Mouse (Mus musculus): ENCODE results near the gene Cntrob. TPM values are rescaled to one million over a fixed set of nuclear protein-coding genes. Genes with fewer than 3 reads are reported as not detected.

The Cntrob gene
- total RNA-seq, 1 experiment from 2014 or later, result 13.3 TPM

Other genes with a start within 250 kb of the Cntrob start
- 143 and 163 TPM in 2 replicates for gene Vamp2, start 235.3 kb downstream of the Cntrob start, total RNA-seq (2021)
- 66.5 and 84.7 TPM in 2 replicates for gene Per1, start 228.6 kb downstream of the Cntrob start, total RNA-seq (2021)
- gene Hes7, start 203.4 kb downstream of the Cntrob start, total RNA-seq (2021), result not detected in 2 replicates
- gene 9130213A22Rik, start 201.2 kb downstream of the Cntrob start, total RNA-seq (2021), result 1.2 and 1.6 TPM in 2 replicates
- gene Aloxe3, start 197.9 kb downstream of the Cntrob start, total RNA-seq (2021), result 0.64 and 2.8 TPM in 2 replicates
- gene Alox12b, start 166.8 kb downstream of the Cntrob start, total RNA-seq (2021), result not detected in 2 replicates
- not detected in 2 replicates for gene Alox8, start 125.9 kb downstream of the Cntrob start, total RNA-seq (2021)
- gene Gucy2e, start 86.7 kb downstream of the Cntrob start, total RNA-seq (2021), result not detected in 2 replicates
- gene Trappc1, start 205 bp upstream of the Cntrob start, total RNA-seq (2021), result 80.8 and 86.2 TPM in 2 replicates
- gene Kcnab3, start 2.5 kb upstream of the Cntrob start, total RNA-seq (2021), result 7.3 and 9.7 TPM in 2 replicates
- gene Rnf227, start 16.7 kb upstream of the Cntrob start, total RNA-seq (2021), result 6.8 and 7.7 TPM in 2 replicates
- 105 and 111 TPM in 2 replicates for gene Chd3, start 45.6 kb upstream of the Cntrob start, total RNA-seq (2021)
- gene Naa38, start 71.7 kb upstream of the Cntrob start, total RNA-seq (2021), result 127 and 149 TPM in 2 replicates
- 43.5 and 51.0 TPM in 2 replicates for gene Cyb5d1, start 71.9 kb upstream of the Cntrob start, total RNA-seq (2021)
- gene Tmem88, start 74.5 kb upstream of the Cntrob start, total RNA-seq (2021), result 13.9 and 16.9 TPM in 2 replicates
- gene Kdm6b, start 89.9 kb upstream of the Cntrob start, total RNA-seq (2021), result 45.1 and 46.2 TPM in 2 replicates
- gene Dnah2, start 225.3 kb upstream of the Cntrob start, total RNA-seq (2021), result 0.05 and 0.76 TPM in 2 replicates
- 0.38 and 1.5 TPM in 2 replicates for gene Efnb3, start 236.4 kb upstream of the Cntrob start, total RNA-seq (2021)

All from adrenal gland, postnatal 25 days (tissue).